Mouse (Mus musculus) embryonic facial prominence, embryonic 11.5 days (tissue): ENCODE results near the gene Slc17a5. TPM values are rescaled to one million over a fixed set of nuclear protein-coding genes. Genes with fewer than 3 reads are reported as not detected.

ENCODE experiments used
- ATAC-seq: fragments of 200-750 bp; cut with Nextera tagmentation; replicated peaks from 2 replicates; pipeline ENCODE4 v1.8.0; 2017; ENCODE audit warnings: low read depth; ENCODE audit not compliant: insufficient number of reproducible peaks, low FRiP score, low TSS enrichment
- DNase-seq: peaks from one replicate; pipeline ENCODE4 v3.0.0-alpha.2; 2015; ENCODE audit warnings: low spot score
- H3K27ac ChIP-seq: fragments of 300-500 bp; sonication (generic); replicated peaks from 2 replicates; pipeline ENCODE4 v1.5.1; 2014; ENCODE audit warnings: mild to moderate bottlenecking, low read depth, low read length, control low read depth
- H3K27me3 ChIP-seq: fragments of 300-500 bp; sonication (generic); 2 replicates; pipeline ENCODE4 v1.6.1; 2014; ENCODE audit warnings: mild to moderate bottlenecking, low read length, moderate library complexity, mixed read lengths; ENCODE audit not compliant: control insufficient read depth, insufficient read depth
- H3K36me3 ChIP-seq: fragments of 300-500 bp; sonication (generic); replicated peaks from 2 replicates; pipeline ENCODE4 v1.6.1; 2014; ENCODE audit warnings: low read depth, mild to moderate bottlenecking, low read length, moderate library complexity, mixed read lengths; ENCODE audit not compliant: control insufficient read depth, insufficient read depth
- H3K4me1 ChIP-seq: fragments of 300-500 bp; sonication (generic); 2 replicates; pipeline ENCODE4 v1.6.1; 2014; ENCODE audit warnings: low read length, mixed read lengths; ENCODE audit not compliant: control insufficient read depth, insufficient read depth
- H3K4me2 ChIP-seq: fragments of 300-500 bp; sonication (generic); 2 replicates; pipeline ENCODE4 v1.6.1; 2014; ENCODE audit warnings: low read depth, mild to moderate bottlenecking, control low read depth, low read length, moderate library complexity
- H3K4me3 ChIP-seq: fragments of 300-500 bp; sonication (generic); 2 replicates; pipeline ENCODE4 v1.5.1; 2014; ENCODE audit warnings: low read depth, low read length, control low read depth
- H3K9ac ChIP-seq: fragments of 300-500 bp; sonication (generic); replicated peaks from 2 replicates; pipeline ENCODE4 v1.6.1; 2014; ENCODE audit warnings: mild to moderate bottlenecking, control low read depth, low read length
- H3K9me3 ChIP-seq: fragments of 300-500 bp; sonication (generic); replicated peaks from 2 replicates; pipeline ENCODE4 v1.6.1; 2016; ENCODE audit warnings: mild to moderate bottlenecking, low read length, inconsistent platforms, mixed read lengths; ENCODE audit not compliant: control insufficient read depth
- WGBS: fragments of 180-500 bp; shearing (Covaris S2); extraction: QIAGEN DNeasy Blood & Tissue Kit; methylation state at CpG from one replicate; pipeline ENCODE4 v1.1.7; 2014; 5-methylcytosine and 5-hydroxymethylcytosine counted together
- polyA plus RNA-seq: library from polyadenylated mRNA; unstranded; fragments of >200 nt; fragmentation: Nextera tagmentation; extraction: Ambion mirVana; gene quantifications from 2 replicates; pipeline ENCODE4 v1.2.1, GENCODE M21; 2014

Slc17a5 gene
- polyA plus RNA-seq, 1 experiment from 2014 or later = 11.8 TPM

DNA sequence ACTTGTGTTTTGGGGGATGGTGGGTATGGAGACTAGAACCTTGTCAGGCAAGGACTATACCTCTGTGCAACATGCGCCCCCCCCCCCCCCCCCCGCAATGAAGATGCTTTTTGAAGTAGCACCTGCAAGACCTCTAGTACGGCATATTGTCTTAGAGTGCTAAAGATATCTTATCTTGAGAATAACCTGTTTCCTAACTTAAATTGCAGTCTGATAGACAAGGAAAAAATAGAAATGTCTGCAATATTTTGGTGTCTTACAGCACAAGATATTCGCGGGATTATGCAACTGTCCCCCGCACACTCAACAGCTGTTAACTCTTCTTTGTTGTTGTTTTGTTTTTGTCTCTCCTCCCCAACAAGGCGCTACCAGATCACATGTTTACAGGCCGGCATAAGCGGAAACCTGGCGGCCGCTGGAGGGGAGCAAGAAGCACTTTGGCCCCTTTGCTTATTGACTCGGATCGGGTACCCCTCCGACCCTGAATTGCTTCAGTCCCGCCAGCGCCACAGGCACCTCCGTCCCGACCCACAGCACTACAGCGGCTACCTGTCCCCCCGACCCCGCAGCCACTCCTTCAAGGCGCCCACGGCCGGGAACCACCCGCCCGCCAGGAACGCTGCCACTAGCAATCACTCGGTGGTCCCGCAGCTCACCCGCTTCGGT, 490 bp downstream of the Slc17a5 start:
- peak overlapping the region; percentile 72 for H3K9ac ChIP-seq
- no peak for DNase-seq
- no peaks in the 10 kb centered on the region for H3K27me3 ChIP-seq
- peak overlapping the region; percentile 66 for H3K4me3 ChIP-seq
- no peaks in the 10 kb centered on the region for H3K9me3 ChIP-seq
- 3% methylated on average over 31 of the region's 31 CpGs for WGBS
- H3K27ac ChIP-seq = peak overlapping the region; percentile 56; the same call in 1 of the 2 replicates
- no peaks in the 10 kb centered on the region for H3K4me1 ChIP-seq
- peak; percentile 60; the same call in 1 of the 2 replicates for ATAC-seq
- peak overlapping the region; percentile 62 for H3K4me2 ChIP-seq
- no peaks in the 10 kb centered on the region for H3K36me3 ChIP-seq

DNA sequence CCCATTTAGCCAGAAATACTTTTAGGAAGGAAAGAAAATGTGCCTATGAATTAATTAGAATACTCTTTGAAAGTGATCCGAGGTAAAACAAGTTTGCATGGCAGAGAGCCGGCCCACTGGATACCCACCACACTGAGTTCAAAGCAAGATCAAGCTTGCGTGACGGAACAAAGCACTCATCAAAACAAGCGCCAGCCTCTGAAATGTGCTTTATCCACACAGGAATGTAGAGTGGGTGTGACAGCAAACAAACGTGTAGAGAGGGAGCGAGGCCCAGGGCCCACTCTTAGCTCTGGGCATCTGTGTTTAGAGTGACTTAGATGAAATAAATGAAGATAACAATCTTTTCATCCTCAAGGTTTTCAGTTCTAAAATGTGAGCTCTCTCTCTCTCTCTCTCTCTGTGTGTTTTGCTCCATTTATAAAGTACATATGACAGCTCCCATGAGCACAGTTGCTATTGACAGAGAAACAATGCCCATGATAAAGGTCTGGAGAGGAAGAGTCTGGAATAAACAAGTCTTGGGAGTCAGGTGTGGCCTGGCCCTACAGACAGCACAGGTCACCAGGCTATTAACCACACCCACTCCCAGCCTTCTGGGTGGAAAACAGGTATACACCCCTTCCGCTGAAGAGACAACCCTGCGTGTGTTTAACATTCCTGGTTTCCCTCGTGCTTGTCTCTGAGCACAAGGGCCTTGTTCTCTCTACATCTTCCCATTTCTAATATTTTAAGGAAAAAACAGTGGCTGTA, 8.0 kb downstream of the Slc17a5 start:
- no peak overlapping the region for H3K9ac ChIP-seq
- H3K36me3 ChIP-seq = no peaks in the 10 kb centered on the region; the same call in 1 of the 2 replicates
- H3K9me3 ChIP-seq = no peaks in the 10 kb centered on the region
- no peak overlapping the region for H3K4me2 ChIP-seq
- H3K4me3 ChIP-seq = no peak overlapping the region
- WGBS = 58% methylated on average over 10 of the region's 10 CpGs
- H3K27ac ChIP-seq = no peak overlapping the region
- H3K4me1 ChIP-seq = no peaks in the 10 kb centered on the region
- ATAC-seq (no peak), DNase-seq (peak; percentile 3)
- no peaks in the 10 kb centered on the region for H3K27me3 ChIP-seq

DNA sequence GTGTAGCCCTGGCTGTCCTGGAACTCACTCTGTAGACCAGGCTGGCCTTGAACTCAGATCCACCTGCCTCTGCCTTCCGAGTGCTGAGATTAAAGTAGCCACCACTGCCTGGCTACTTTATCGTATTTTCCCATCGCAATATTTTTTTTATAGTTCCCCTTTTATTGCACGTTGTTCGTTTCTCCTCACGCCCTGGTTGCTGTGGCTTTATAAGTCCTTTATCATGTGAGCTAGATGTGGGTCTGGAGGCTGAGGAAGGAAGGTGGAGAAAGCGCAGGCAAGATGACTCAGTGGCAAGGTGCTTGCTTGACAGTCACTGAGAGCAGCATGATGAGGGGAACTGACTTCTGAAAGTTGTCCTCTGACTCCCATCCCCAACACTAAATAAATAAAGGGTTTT, 9.0 kb downstream of the Slc17a5 start:
- ATAC-seq (no peak), DNase-seq (no peak)
- Histone ChIP-seq H3K4me2 (no peak overlapping the region), H3K27me3 (no peaks in the 10 kb centered on the region), H3K27ac (no peak overlapping the region), H3K4me3 (no peak overlapping the region), H3K4me1 (no peaks in the 10 kb centered on the region), H3K9me3 (no peaks in the 10 kb centered on the region), H3K9ac (no peak overlapping the region), H3K36me3 (no peaks in the 10 kb centered on the region; the same call in 1 of the 2 replicates)
- 94% methylated on average over 7 of the region's 7 CpGs for WGBS

DNA sequence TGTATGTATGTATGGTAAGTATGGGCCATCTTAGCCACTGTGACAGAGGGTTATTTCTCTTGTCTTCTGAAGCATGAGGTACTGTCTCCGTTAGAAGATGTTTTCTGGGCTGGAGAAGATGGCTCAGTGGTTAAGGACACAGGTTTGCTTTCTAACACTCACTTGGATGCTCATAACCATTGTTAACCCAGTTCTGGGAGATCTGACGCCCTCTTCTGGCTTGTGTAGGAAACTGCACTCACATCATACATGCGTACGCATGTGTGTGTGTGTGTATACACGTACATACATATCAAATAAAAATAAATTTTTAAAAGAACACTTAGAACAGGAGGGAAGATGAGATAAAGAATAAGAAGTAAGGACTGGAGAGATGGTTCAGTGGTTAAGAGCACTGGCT, 11.4 kb downstream of the Slc17a5 start:
- ATAC-seq = no peak
- H3K36me3 ChIP-seq = no peaks in the 10 kb centered on the region; the same call in 1 of the 2 replicates
- no peak overlapping the region for H3K27ac ChIP-seq
- H3K9me3 ChIP-seq = no peaks in the 10 kb centered on the region
- H3K27me3 ChIP-seq = no peaks in the 10 kb centered on the region
- no peak overlapping the region for H3K9ac ChIP-seq
- WGBS = 89% methylated on average over 5 of the region's 5 CpGs
- H3K4me1 ChIP-seq = no peaks in the 10 kb centered on the region
- no peak for DNase-seq
- H3K4me3 ChIP-seq = no peak overlapping the region
- H3K4me2 ChIP-seq = no peak overlapping the region

DNA sequence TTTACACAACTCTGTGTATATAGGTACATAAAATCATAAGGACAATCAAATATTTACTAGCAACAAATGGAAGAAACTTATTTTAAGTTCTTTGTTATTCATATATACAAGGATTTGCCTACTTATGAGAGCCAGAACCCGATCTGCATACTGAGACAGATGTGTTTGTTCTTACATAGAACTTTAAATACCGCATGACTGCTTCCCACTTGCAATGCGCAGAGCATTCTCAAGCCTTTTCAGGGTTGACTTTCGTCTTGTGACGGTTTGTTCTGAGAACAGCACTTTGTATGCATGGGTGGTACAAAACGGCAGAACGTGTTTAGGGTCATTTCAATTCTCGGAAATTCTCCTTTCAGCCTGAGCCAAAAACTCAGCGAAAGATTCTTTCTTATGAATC, 17.9 kb downstream of the Slc17a5 start:
- no peaks in the 10 kb centered on the region for H3K9me3 ChIP-seq
- no peak overlapping the region for H3K4me2 ChIP-seq
- ATAC-seq = no peak
- H3K27me3 ChIP-seq = no peaks in the 10 kb centered on the region
- H3K9ac ChIP-seq = no peak overlapping the region
- H3K4me1 ChIP-seq = no peaks in the 10 kb centered on the region
- 94% methylated on average over 9 of the region's 9 CpGs for WGBS
- no peak for DNase-seq
- H3K4me3 ChIP-seq = no peak overlapping the region
- H3K27ac ChIP-seq = no peak overlapping the region
- no peaks in the 10 kb centered on the region for H3K36me3 ChIP-seq

DNA sequence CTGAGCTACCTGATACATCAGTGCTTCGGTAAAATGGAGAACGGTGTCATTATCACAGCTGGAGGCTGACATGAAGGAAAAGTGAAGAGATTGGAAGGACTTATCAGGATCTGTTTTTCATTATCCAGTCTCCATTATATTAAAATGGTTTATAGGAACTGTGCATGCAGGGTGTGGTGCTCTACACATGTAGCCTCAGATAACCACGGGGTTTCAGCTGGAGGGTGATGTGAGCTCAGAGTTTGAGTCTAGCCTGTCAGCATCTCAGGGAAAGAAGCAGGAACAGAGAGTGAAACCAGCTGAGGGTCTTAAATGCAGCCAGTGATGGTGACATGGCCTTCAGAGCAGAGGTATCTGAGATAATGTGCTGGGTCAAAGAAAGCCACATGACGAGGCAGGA, 28.4 kb downstream of the Slc17a5 start:
- Histone ChIP-seq H3K27me3 (no peaks in the 10 kb centered on the region), H3K27ac (no peak overlapping the region), H3K36me3 (no peaks in the 10 kb centered on the region), H3K9me3 (no peaks in the 10 kb centered on the region), H3K4me1 (no peaks in the 10 kb centered on the region), H3K4me2 (no peak overlapping the region), H3K4me3 (no peak overlapping the region), H3K9ac (no peak overlapping the region)
- ATAC-seq (no peak), DNase-seq (no peak)
- 83% methylated on average over 4 of the region's 4 CpGs for WGBS

DNA sequence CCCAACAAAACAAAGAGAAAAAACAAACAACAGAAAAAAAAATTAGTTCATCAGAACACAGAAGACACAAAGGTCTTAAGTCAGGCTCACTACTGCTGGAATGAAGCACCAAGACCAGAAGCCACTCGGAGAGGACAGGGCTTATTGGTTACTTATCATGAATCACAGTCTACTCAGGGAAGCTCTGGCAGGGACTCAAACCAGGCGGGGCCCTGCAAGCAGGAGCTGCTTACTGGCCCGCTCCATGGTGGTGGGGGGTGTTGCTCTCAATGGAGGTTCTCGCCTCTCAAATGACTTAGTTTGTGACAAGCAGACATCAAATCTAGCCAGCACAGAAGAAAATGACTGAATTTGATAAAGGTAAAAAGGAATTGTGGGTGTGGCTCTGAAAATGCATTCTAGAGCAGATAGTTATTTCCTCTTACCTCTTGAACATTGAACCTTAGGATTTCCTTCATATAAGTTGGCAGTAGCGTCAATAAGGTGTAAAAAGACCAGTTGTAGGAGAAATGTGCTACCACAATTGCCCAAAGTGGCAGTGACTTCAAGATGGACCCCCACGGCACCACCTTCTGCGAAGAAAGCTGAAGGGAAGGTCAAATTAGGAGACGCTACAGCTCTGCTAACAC, 29.1 kb downstream of the Slc17a5 start:
- Histone ChIP-seq H3K9me3 (no peaks in the 10 kb centered on the region), H3K36me3 (no peaks in the 10 kb centered on the region), H3K4me1 (no peaks in the 10 kb centered on the region), H3K4me3 (no peak overlapping the region), H3K27me3 (no peaks in the 10 kb centered on the region), H3K9ac (no peak overlapping the region), H3K4me2 (no peak overlapping the region), H3K27ac (no peak overlapping the region)
- 87% methylated on average over 8 of the region's 8 CpGs for whole genome bisulfite sequencing
- no peak for ATAC-seq
- no peak for DNase-seq

DNA sequence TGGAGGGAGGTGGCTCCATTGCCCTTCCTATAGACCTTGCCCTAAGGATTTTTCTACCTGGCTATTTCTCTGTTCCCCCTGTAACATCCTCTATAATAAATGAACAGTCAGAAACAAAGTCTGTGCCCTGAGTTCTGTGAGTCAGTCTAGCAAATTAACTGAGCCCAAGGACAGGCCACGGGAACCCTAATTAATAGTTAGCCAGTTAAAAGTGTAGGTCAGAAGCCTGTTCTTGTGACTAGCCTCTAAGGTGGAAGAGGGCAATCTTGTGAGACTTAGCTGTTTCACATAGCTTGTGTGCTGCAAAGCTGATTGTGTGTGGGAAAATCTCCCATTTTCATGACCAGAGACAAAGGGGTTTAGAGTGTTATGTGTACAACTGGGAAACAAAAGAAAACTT, 30.8 kb downstream of the Slc17a5 start:
- H3K4me1 ChIP-seq = no peaks in the 10 kb centered on the region
- H3K9ac ChIP-seq = no peak overlapping the region
- ATAC-seq (no peak), DNase-seq (no peak)
- no peaks in the 10 kb centered on the region for H3K27me3 ChIP-seq
- WGBS = 91% methylated on average over 1 of the region's 1 CpGs
- no peaks in the 10 kb centered on the region for H3K36me3 ChIP-seq
- H3K4me3 ChIP-seq = no peak overlapping the region
- H3K27ac ChIP-seq = no peak overlapping the region
- H3K4me2 ChIP-seq = no peak overlapping the region
- no peaks in the 10 kb centered on the region for H3K9me3 ChIP-seq
